Mouse (Mus musculus) mouse trophoblast stem cell (cell line): ENCODE measurements at regions not wholly inside any gene's neighbourhood (a gene's known extent, or its start where the extent isn't known, plus 50 kb on each side); places are given as distances from the start of the nearest gene placed in this dataset.

Experiments
- in situ Hi-C, 2 experiments: fragments of 300-500 bp; cut with MseI, MboI; formaldehyde crosslinking; loops; 2 replicates in 1 of 2; 3 replicates in 1 of 2; pipeline ENCODE4 v1.15.1; 2025

DNA sequence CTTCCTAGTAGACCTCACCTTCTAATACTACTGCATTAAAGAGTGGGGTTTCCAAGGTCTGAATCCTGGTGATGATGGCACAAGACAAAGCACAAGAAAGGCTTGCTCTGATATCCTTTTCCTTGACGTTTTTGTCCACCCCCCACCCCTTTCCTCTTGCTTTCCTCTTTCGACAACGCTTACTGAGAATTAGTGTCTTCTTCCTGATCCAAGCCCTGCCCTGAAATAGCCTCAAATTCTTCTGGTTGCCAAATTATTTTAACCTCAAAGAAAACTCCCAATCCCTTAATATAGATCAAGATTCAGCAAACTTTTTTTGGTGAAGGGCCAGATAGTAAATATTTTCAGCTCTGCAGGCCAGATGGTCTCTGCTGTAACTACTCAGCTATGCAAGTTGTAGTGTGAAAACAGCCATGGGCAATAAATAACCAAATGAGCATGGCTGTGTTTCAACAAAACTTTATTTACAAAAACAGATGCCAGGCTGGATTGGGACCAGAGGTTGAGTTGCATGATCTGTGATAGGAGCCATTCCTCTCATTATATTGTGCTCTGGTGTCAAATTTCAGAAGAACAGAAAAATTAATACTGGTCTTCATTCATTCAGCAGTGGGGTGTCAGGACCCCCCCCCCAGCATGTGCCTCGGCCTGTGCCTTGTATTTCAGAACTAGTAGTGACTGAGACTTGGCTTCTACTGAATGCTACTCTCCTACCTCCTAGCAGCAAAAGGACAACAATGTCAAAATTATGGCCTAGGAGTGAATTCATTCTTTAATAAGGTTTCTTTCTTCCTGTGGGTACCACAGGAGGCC is 218.5 kb upstream of the Nrip1 start:
- in situ Hi-C loops, result no loop called here

DNA sequence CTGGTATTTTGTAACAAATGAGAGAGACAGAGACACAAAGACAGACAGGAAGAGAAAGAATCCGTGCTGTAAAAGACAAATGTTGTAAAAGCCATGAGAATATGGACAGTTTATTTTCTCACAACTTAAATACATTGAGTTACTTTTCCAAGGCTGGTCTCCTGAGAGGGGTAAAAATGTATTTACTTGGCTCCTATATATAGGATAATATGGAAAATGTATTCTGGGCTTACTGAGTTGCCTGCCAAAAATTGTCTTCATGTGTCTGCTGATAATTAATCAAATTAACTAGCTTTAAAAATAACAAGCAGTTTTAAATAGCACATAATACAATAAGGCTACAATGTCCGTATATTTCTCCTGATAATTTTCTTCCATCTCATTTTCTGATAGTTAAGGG is 216.2 kb upstream of the Nrip1 start:
- in situ Hi-C loops, result no loop called here

DNA sequence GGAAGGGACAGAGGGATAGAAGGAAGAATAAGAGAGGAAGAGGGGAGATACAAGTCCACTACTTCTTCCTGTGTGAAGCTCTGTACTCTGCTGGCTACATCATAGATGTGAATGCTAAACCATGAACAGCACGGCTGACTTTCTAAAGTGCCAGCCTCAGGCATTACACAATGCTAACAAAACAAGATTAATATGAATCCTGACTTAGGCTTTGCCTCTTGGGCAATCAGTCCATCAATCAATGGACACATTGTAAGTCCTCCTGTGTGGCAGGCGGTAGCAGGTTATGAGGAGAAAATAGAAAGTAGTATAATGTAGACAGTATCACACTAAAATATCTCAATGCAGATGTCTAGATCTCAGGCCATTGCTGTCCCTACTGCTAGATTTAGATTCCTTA is 203.6 kb upstream of the Nrip1 start:
- in situ Hi-C loops, result no loop called here

DNA sequence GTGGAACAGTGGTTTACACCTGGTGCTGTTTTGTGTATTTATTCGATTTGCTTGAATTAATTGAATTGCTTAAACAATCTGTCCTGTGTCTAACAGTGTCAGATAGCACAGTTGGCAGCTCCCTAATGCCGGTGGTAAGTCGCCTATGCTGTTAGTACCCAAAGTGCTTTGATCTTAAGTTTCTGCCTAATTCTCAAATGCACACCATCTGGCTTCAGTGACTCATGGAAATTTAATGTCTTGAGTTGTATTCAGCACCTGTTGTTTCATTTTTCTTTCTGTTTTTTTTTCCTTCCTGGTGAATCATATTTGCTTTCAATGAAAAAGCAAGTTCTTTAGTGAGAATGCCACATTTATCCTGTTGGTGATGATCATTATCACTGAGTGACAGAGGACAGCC is 201.7 kb upstream of the Nrip1 start:
- in situ Hi-C loops, result no loop called here

DNA sequence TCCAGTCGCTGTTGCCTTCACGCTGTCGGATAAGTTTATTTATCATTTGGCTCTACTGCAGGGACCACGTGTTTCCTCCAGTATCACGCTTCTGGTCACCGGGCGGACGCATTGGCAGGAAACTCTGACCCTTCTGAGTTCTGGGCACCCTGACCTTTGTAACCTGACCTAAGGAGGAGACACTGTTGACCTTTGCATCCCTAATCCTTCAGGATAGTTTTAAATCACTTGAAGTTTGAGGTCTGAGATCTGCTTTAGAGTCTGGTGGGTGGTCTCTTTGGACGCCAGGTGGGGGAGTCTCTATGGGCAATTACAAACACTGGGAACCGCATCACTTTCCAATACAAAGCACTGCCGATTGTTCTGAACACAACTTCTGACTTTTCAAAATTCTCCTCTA is 192.6 kb upstream of the Nrip1 start:
- in situ Hi-C loops, result no loop called here

DNA sequence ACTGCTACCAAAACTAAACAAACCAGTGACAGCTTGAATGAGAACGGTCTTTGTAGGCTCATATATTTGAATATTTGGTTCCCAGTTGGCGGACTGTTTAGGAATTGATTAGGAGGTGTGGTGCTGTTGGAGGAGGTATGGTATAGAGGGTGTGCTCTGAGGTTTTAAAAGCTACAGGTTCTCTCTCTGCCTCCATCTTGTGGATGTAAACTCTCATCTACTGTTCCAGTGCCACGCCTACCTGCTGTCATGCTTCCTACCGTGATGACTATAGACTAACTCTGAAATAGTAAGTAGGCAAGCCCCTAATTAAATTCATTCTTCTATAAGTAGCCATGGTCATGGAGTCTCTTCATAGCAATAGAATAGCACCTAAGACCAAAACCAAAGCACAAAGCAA is 181.2 kb upstream of the Nrip1 start:
- in situ Hi-C loops, result no loop called here

DNA sequence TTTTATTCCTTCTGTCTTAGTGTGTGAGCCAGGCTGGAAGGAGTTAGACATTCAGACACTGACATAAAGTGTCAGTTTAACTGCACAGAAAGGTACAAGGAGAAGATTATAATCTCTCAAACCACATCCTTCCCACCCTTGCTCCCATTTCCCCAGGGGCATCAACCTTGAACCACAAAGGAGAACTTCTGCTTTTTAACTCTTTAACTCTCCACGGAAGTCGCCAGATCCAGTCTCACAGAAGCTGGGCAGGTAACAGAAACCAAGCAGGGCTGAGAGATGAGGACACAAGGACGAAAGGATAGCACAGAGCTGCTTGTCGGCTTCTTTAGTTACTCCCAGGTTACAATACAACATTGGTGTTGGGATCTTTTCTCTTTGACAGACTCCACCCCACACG is 176.0 kb upstream of the Nrip1 start:
- in situ Hi-C loops, result no loop called here

DNA sequence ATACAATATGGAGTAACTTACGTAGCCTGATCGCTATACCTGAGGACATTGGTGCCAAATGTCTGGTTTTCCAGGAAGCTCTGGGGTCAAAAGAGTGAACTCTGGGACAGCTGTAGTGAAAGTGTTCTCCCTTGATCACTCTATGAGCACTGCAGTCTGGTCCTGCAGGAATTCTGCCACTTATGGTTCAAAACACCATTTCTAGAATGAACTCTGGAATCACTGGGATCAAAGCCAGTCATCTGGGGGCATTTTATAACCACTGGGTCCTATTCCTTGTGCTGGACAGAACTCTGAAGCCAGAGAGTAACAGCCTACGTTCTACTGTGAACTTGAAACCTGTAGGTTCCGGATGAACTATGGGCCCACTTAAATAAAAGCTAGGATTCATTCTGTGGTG is 173.5 kb upstream of the Nrip1 start:
- in situ Hi-C loops, result no loop called here

DNA sequence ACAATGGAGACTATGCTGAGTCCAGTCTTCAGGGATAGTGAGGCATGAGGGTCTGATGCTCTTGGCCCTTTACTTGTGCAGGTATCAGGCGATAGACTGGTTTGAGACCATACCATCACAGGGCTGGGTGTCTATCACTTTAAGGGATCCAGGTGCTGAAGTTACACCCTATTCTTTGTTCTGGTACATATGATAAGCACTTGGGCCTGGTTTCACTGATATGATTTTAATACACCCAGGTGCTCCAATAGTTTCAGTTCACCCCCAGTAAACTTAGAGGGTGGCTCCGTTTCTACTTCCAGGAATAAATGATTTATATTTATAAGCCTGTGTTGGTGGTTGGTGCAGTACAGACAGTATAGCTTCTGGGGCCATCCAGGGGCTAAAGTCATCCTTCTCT is 173.0 kb upstream of the Nrip1 start:
- in situ Hi-C loops, result no loop called here

DNA sequence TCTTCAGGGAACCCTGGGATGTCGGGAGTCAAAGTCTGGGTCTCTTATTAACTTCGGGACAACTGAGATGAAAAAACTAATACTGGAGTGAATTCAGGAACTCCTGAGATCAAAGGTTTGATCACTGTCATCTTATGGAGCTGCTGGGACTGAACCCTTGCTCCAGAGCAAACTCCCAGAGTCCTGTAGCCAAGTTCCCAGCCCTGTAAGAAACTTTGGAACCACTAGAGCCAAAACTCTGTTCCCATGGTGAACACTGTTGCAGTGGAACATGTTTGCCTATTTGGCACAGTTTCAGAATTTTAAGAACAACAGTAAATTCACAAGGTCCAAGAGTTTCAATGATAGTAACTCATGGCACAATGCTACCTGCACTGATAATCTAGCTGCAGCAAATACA is 172.3 kb upstream of the Nrip1 start:
- in situ Hi-C loops, result no loop called here

DNA sequence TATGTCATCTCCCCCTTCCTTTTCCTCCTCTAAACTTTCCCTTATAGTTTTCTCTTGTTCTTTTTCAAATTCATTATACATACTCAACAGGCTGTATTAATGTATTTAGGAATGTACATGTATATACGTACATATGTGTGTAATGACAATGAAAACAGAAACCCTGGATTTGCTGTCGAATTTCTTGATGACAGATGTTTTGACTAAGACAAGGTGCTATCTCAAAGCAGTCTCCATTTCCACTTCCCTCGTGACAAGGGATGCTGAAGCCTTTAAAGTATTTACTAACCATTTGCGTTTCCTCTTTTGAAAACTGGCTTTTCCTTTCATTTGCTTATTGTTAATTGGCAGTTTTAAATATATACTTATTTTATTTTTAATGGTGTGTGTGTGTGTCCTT is 171.3 kb upstream of the Nrip1 start:
- in situ Hi-C loops, result no loop called here

DNA sequence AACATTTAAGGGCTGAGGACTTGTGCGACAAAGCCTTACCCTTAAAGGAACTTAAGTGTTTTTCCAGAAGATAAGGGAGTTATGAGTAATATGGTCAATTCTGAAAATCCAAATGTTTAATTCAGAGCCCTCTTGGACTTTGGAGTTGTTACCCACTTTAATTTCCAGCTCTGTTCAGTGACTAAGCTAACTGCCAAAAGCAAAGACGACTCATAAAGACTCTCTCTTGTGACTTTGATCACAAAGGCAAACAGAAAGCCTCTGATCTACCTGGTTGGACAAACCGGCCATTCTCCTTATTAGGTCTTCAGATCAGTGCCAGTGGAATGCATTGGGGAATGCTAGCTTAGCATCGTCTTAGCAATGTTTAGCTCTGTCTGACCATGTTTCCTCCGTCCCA is 167.3 kb upstream of the Nrip1 start:
- in situ Hi-C loops, result no loop called here

DNA sequence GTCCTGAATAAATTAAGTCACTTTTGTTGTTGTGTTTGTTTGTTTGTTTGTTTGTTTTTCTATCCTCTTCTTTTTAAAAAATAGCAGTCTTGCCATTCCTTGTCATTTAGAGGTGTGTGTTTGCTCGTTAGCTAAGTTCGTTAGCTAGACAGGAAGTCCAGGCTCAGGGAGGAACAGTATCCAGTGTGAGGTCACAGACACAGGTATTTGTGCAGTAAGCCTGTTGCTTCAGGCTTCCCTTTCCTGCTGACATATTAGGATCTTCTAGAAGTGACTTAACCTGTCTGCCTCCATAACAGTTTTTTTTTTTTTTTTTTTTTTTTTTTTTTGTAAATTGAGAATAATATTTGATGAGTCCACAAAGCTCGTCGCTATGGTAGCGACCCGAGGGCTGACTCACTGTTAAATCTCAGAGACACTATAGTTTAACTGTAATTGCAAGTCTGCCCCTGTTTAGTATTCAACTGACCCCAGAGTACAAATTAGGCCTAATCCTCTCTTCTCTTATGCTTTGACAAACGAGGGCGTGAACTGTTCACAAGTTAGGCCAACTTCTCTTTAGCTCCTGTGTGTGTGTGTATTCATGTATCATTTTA is 166.8 kb upstream of the Nrip1 start:
- in situ Hi-C loops, result no loop called here

DNA sequence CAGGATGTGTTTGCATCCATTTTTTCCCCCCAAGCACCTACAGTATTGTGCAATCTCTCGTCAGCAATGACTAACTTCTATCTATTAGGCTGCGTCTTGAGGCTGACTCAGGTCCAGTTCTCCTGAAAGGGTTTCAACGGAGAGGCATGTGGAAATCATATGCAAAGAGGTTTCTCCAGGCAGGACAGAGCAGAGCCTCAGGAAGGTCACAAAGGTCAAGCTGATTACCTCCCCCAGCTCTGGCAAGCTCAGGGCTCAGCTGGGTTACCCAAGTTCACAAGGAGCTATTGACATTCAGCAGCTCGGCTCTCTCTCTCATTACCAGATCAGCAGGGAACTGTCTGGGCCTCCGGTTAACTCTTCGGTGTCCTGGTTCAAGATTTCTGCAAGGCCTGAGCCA is 166.0 kb upstream of the Nrip1 start:
- in situ Hi-C loops, result no loop called here

DNA sequence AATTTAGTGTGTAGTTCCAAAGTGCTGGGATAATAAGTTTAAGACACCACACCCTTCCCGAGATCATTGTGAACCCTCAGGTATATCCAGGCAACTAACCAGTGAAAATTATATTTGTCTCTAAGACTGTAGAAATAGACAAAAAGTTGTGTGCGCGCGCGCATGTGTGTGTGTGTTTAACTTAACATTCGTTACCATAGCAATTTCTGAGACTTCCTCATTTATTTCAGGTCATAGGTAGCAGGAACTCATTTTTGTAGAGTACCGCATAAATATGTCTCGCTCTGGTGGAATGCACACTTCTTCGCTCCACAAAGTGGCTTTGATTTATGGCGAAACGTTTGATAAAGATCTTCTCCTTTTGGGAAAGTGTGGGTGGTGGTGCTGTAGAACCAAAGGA is 164.2 kb upstream of the Nrip1 start:
- in situ Hi-C loops, result no loop called here

DNA sequence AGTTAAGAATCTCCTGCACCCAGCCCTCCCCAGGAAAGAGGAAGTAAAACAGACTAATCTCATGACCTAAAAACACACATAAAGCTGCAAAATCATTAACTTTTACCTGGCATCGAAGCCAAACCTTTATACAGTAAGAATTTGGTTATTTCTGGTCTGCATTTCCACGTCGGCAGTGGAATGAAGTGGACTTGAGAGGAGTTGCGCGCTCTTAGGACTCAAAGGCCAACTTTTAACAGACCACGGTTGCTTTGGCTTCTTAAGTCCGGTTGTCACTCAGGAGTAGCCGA is 159.2 kb upstream of the Nrip1 start:
- in situ Hi-C loops, result no loop called here

DNA sequence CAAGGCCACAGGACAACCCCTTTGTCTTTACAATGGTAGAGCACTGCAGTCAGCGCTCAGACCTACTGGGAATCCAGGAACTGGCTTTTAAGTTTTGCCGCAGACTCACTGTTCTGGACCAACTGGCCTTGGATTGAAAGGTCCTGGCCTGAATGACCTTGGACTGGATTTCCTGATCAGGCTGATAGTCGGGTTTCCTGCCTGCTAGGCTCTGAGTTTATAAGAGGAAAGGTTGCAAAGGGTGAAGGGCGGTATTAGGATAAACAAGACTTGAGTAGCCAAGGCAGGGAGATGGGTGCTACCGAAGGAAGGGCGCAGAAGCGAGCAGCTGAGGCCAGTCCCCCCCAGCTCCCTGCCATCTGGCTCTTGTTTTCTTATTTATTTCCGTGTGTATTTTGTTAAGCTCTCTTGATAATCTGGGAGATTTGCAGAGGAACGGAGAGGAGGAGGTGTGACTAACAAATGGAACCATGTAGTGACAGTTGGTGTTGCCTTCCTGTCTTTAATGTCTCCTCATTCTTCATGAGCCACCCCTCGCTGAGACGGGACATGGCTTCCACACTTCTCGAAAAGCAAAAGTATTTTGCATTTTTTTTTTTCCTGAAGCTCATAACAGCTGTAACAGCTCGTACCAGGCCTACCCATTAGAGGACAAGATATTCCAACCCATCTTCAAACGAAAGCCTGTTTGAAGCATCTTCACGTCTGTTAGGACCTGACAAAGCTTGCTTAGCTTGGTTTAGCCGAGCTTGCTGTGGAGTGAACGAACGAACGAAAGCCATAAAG is 158.7 kb upstream of the Nrip1 start:
- in situ Hi-C loops, result no loop called here

DNA sequence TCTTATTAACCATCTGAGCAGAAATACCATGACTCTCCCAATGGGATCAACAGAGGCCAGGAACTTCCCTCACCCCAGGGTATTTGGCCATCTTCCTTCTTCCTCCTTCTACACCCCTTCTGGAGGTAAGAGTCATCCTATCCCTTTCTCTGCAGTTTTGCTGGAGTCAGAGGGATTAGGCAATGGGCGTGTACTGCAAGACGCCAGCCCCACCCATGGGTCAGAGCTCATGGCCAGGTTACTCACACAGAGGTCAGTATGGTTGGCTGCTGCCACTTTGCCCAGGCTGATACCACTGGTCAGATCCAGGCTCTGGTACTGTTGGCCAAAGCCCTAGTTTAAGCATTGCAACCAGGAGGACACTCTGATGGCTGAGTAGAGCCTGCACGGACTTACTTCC is 157.3 kb upstream of the Nrip1 start:
- in situ Hi-C loops, result no loop called here

DNA sequence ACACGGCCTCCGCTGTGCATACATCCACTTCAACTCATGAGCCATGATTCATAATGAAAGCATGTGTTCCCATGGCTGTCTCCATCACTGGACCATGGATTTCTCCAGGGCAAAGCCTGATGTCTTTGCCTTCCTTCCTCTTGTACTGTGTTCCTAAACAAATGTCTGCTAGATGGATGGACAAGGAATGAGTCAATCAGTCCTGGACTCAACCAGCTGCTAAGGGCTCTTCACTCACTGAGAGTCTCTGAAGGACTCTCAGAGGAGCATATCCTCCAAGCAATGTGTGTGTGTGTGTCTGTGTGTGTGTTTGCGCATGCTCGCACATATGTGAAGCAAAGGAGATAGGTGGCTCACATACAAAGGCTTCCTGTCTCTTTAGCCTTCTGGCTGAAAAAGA is 156.0 kb upstream of the Nrip1 start:
- in situ Hi-C loops, result no loop called here

DNA sequence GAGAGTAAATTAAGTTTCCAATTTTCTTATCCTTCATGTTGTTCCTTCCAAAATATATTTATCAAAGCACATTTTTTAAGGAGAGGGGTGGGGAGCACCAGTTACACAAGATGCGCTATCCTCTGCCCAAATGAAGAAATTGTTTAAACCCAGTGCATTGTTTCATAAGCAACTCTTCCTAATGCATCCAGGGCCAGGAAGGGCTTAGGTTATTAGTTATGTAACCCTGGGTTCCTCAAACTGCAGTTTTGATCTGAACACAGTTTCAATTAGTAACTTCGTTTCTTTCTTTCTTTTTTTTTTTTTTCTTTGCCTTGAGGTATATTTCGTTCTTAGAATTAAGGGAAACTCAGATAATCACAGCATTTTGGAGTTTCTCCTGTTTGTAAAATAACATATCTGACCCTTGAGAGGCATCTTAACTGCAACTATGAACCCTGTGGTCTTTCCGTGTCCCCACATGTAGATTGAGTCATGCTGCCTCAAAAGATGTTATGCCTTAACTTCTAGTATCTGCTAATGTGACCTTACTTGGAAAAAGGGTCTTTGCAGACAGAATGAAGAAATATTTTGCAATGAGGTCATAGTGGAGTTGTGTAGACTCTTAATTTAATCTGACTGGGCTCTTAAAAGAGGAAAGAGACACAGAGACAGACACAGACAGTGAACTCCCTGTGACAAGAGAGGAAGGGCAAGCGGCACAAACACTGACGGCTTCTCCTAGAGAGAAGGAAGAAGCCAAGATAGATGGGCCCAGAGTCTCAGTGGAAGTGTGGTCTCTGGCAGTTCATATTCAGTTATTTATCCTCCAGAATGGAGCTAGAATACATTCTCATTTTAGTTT is 153.7 kb upstream of the Nrip1 start:
- in situ Hi-C loops, result no loop called here

DNA sequence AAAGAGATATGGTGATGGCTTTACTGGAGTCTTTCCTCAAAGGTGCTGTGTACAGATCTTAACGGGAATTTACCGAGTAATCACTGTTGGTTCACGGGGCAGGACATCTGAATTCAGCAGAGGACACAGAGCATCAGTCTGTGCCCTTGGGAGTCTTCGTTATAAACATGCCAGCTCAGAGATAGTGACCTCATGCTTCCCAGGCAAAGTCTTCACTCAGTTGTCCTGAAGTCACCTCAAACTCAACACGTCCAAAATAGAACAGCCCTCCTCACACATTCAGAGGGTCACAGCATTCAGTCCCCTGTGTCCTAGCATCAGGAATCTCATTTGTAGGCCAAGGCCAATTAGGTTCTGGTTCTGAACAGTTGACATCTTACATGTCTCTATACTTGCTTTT is 151.9 kb upstream of the Nrip1 start:
- in situ Hi-C loops, result no loop called here

DNA sequence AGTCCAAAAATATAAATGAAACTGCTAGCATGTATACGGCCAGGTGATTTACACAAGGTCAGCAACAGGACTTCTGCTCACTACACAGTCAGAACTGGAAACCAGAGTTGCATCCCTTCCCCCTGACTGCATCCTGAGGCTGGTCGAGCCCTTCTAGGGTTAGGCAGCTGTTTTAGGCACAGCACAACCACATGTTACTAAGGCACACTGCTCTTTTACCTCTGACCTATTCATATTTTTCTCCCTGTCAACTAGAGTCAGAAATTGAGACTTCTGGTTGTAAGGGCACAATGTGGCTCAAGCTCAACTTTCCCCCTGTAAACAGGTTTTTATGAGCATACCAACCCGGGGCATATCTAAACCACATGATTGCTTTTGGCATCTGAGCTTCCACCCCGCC is 151.3 kb upstream of the Nrip1 start:
- in situ Hi-C loops, result no loop called here
